Mouse (Mus musculus): ENCODE data around the gene F8a.
A peak's percentile ranks its signal among the peaks of the same experiment; 100 is the strongest.
"Not testable (repeated sequence)": the region's sequence is repeated elsewhere in the genome, so short reads cannot be mapped to it uniquely, and the experiment has no call there.

The F8a gene

GRCm38 (mm10) chrX:73227914-73228605, at the start of gene F8a:
Gene F8a, plus strand, starts transcription at chrX:73228291.
- peak; percentile 89 for DNase-seq (ENCODE audit: low spot score)

GRCm38 (mm10) chrX:73191934-73192333, 36.2 kb upstream of the F8a start, which contains the start of gene Xlr3b:
Gene Xlr3b, plus strand, starts transcription at chrX:73192207.
- DNase-seq (ENCODE audit: low spot score) = peak; percentile 45

GRCm38 (mm10) chrX:73213819-73214564, 14.1 kb upstream of the F8a start, which contains the start of gene Xlr4b:
Gene Xlr4b, plus strand, starts transcription at chrX:73214333.
- DNase-seq (ENCODE audit: low spot score) = peak; percentile 74

- no peak for DNase-seq (ENCODE audit: low spot score)
Measured at GRCm38 (mm10) chrX:73225365-73225764, 2.7 kb upstream of the F8a start.

- peak; percentile 63 for DNase-seq (ENCODE audit: low spot score)
Measured at GRCm38 (mm10) chrX:73228606-73229214, 619 bp downstream of the F8a start.

GRCm38 (mm10) chrX:73229288-73229687, 1.2 kb downstream of the F8a start:
- DNase-seq (ENCODE audit: low spot score) = no peak

GRCm38 (mm10) chrX:73242821-73243325, 14.8 kb downstream of the F8a start, which contains the start of gene Xlr4c:
Gene Xlr4c, minus strand, starts transcription at chrX:73243130.
- DNase-seq (ENCODE audit: low spot score) = peak; percentile 59

- not testable (repeated sequence) for DNase-seq (ENCODE audit: low spot score)
Measured at GRCm38 (mm10) chrX:73262428-73262827, 34.3 kb downstream of the F8a start.

GRCm38 (mm10) chrX:73265270-73265669, 37.2 kb downstream of the F8a start, which contains the start of gene Xlr3c:
Gene Xlr3c, minus strand, starts transcription at chrX:73265390.
- not testable (repeated sequence) for DNase-seq (ENCODE audit: low spot score)

Measured in T-cell, adult 2 months (primary cell).